Mouse (Mus musculus): ENCODE measurements around the gene Mdga1. TPM values are rescaled to one million over a fixed set of nuclear protein-coding genes. Genes with fewer than 3 reads are reported as not detected.

Gene Mdga1
- polyA plus RNA-seq, 2 experiments, result 4.8 to 13.2 TPM

DNA sequence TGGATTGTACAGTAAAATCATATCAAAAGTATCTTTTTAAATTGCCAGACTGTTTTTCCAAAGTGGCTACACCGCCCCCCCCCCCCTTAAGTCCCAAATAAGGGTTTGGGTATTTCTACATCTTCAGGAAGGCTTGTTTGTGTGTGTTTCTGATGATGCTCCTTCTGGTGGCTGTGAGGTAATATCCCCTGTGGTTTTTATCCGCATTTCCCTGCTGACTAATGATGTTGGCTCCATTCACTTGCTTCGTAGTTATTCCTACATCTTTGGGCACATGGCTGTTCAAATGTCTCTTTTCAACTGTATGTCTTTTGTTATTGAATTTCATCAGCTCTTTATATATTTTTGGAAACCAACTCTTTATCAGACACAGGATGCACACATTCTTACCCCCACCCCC is 20.2 kb upstream of the Mdga1 start:
- H3K4me1 ChIP-seq (ENCODE audit: control insufficient read depth, insufficient read depth, low read length), result no peaks in the 10 kb centered on the region
- no peaks in the 10 kb centered on the region for H3K9me3 ChIP-seq (ENCODE audit: control insufficient read depth, low read length)
- no peak overlapping the region for H3K9ac ChIP-seq (ENCODE audit: low read depth, low read length, severe bottlenecking)
- ATAC-seq (ENCODE audit: low FRiP score, low read depth), result no peak
- no peak overlapping the region for H3K4me3 ChIP-seq (replicated peaks; ENCODE audit: low read length)
- DNase-seq (ENCODE audit: low spot score), result no peak
- WGBS, result 92% methylated on average over 3 of the region's 3 CpGs
- H3K27ac ChIP-seq (replicated peaks; ENCODE audit: low read depth, low read length), result no peak overlapping the region
- H3K27me3 ChIP-seq (ENCODE audit: control insufficient read depth, insufficient read depth, low read length), result no peaks in the 10 kb centered on the region
- H3K36me3 ChIP-seq (ENCODE audit: control insufficient read depth, insufficient read depth, low read length), result no peaks in the 10 kb centered on the region
- no peak for TF ChIP-seq POLR2A (IDR thresholded peaks at IDR 0.05; ENCODE audit: borderline replicate concordance, extremely low read depth, insufficient read depth, insufficient read length)
- H3K4me2 ChIP-seq (replicated peaks; ENCODE audit: low read depth, low read length, severe bottlenecking), result no peak overlapping the region

DNA sequence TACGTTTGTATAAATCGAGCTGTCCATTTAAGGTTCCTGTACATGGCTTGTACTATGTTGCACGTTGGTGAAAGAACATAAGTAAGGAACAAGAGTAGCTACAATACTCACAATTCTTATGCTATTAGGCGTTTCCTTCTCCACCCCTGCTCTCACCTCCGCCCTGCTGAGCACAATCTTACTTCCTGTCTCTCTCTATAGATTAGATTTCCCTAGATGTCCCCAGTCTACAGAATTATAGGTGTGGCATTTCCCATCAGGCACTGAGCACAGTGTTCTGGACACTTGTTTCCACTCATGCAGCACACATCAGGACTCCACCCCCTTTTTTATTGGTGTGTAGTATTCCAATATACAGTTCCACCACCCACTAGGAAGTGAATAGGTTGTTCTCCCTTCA is 19.8 kb upstream of the Mdga1 start:
- H3K36me3 ChIP-seq (ENCODE audit: control insufficient read depth, insufficient read depth, low read length), result no peaks in the 10 kb centered on the region
- no peaks in the 10 kb centered on the region for H3K9me3 ChIP-seq (ENCODE audit: control insufficient read depth, low read length)
- no peak overlapping the region for H3K9ac ChIP-seq (ENCODE audit: low read depth, low read length, severe bottlenecking)
- H3K27me3 ChIP-seq (ENCODE audit: control insufficient read depth, insufficient read depth, low read length), result no peaks in the 10 kb centered on the region
- H3K27ac ChIP-seq (replicated peaks; ENCODE audit: low read depth, low read length), result no peak overlapping the region
- no peak for DNase-seq (ENCODE audit: low spot score)
- no peak for ATAC-seq (ENCODE audit: low FRiP score, low read depth)
- no peak overlapping the region for H3K4me2 ChIP-seq (replicated peaks; ENCODE audit: low read depth, low read length, severe bottlenecking)
- H3K4me3 ChIP-seq (replicated peaks; ENCODE audit: low read length), result no peak overlapping the region
- no peak for TF ChIP-seq POLR2A (IDR thresholded peaks at IDR 0.05; ENCODE audit: borderline replicate concordance, extremely low read depth, insufficient read depth, insufficient read length)
- no peaks in the 10 kb centered on the region for H3K4me1 ChIP-seq (ENCODE audit: control insufficient read depth, insufficient read depth, low read length)
- 82% methylated on average over 5 of the region's 5 CpGs for WGBS

DNA sequence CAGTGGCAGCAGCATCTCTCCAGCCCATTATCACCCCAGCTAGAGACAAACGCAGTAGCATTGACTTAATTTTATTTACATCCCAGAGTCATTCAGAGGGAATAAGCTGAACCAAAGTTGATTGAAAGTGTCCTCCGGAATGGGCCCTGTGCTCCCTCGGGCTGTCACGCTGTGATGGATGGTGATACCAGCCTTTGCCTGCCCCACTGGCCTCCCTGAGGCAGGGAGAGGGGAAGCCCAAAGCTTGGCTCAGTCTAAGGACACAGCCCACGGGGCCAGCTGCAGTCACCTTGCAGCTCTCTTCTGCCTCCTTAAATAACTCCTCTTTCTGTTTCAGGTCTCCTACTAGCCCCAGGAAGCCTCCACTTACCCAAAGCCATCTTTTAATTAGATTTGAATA is 18.3 kb upstream of the Mdga1 start:
- no peaks in the 10 kb centered on the region for H3K9me3 ChIP-seq (ENCODE audit: control insufficient read depth, low read length)
- no peak overlapping the region for H3K4me3 ChIP-seq (replicated peaks; ENCODE audit: low read length)
- no peaks in the 10 kb centered on the region for H3K36me3 ChIP-seq (ENCODE audit: control insufficient read depth, insufficient read depth, low read length)
- no peaks in the 10 kb centered on the region for H3K27me3 ChIP-seq (ENCODE audit: control insufficient read depth, insufficient read depth, low read length)
- no peak overlapping the region for H3K9ac ChIP-seq (ENCODE audit: low read depth, low read length, severe bottlenecking)
- 16% methylated on average over 5 of the region's 5 CpGs for WGBS
- TF ChIP-seq POLR2A (IDR thresholded peaks at IDR 0.05; ENCODE audit: borderline replicate concordance, extremely low read depth, insufficient read depth, insufficient read length), result no peak
- H3K4me1 ChIP-seq (ENCODE audit: control insufficient read depth, insufficient read depth, low read length), result no peaks in the 10 kb centered on the region
- DNase-seq (ENCODE audit: low spot score) (no peak), ATAC-seq (ENCODE audit: low FRiP score, low read depth) (no peak)
- no peak overlapping the region for H3K4me2 ChIP-seq (replicated peaks; ENCODE audit: low read depth, low read length, severe bottlenecking)
- H3K27ac ChIP-seq (replicated peaks; ENCODE audit: low read depth, low read length), result no peak overlapping the region

DNA sequence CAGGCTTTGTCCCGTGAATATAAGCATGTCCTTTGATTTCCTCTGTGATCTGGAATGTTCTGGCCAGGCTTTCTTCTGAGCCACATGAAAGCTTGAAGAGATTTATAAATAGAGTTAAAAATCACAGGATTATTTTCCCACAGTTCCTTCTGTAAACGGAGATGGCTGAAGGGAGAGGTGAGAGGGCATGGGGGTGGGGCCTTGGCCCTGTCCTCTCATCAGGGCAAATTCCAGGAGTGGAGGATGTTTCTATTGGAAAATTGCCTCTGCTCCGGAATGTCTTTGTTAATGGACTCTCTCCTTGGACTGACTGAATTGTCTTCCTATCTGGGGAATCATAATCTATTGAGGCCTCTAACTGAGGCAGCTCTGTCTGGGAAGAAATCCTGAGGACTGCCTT is 15.6 kb upstream of the Mdga1 start:
- WGBS, result 24% methylated on average over 3 of the region's 3 CpGs
- DNase-seq (ENCODE audit: low spot score), result no peak

DNA sequence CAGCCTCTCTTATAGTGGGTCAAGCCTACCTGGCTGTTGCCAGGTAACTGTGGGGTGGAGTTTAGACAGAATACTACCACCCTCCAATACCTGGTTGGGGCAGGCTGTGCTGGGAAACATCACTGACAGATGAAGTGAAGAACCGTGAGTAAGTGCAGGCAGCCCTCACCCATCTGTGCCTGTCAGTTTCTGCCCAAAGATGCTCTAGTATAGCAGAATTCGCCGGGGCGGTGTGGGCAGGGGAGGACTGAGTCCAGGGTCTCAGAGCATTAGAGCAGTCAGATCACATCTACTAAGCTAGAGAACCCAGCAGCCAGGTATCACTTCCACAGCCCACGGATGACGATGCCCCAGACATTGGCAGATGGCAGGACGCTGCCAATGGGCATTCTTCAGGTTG is 15.0 kb upstream of the Mdga1 start:
- 0 out of 2 replicates have a peak, but pooled peaks cover 4% of the 10 kb centered on the region for H3K9me3 ChIP-seq (ENCODE audit: control insufficient read depth, low read length)
- no peak overlapping the region for H3K9ac ChIP-seq (ENCODE audit: low read depth, low read length, severe bottlenecking)
- H3K36me3 ChIP-seq (ENCODE audit: control insufficient read depth, insufficient read depth, low read length), result no peaks in the 10 kb centered on the region
- H3K27ac ChIP-seq (replicated peaks; ENCODE audit: low read depth, low read length), result no peak overlapping the region
- no peak overlapping the region for H3K4me3 ChIP-seq (replicated peaks; ENCODE audit: low read length)
- 80% methylated on average over 7 of the region's 7 CpGs for WGBS
- no peaks in the 10 kb centered on the region for H3K27me3 ChIP-seq (ENCODE audit: control insufficient read depth, insufficient read depth, low read length)
- H3K4me1 ChIP-seq (ENCODE audit: control insufficient read depth, insufficient read depth, low read length), result no peaks in the 10 kb centered on the region
- DNase-seq (ENCODE audit: low spot score) (no peak), ATAC-seq (ENCODE audit: low FRiP score, low read depth) (no peak)
- H3K4me2 ChIP-seq (replicated peaks; ENCODE audit: low read depth, low read length, severe bottlenecking), result no peak overlapping the region
- TF ChIP-seq POLR2A (IDR thresholded peaks at IDR 0.05; ENCODE audit: borderline replicate concordance, extremely low read depth, insufficient read depth, insufficient read length), result no peak

More for the DNA sequence above, 15.6 kb upstream of the Mdga1 start:
- no peaks in the 10 kb centered on the region for H3K4me1 ChIP-seq (ENCODE audit: control insufficient read depth, insufficient read depth, low read length)
- no peaks in the 10 kb centered on the region for H3K27me3 ChIP-seq (ENCODE audit: control insufficient read depth, insufficient read depth, low read length)
- no peak for TF ChIP-seq POLR2A (IDR thresholded peaks at IDR 0.05; ENCODE audit: borderline replicate concordance, extremely low read depth, insufficient read depth, insufficient read length)
- H3K4me3 ChIP-seq (replicated peaks; ENCODE audit: low read length), result no peak overlapping the region
- no peak overlapping the region for H3K27ac ChIP-seq (replicated peaks; ENCODE audit: low read depth, low read length)
- no peak for ATAC-seq (ENCODE audit: low FRiP score, low read depth)
- H3K4me2 ChIP-seq (replicated peaks; ENCODE audit: low read depth, low read length, severe bottlenecking), result no peak overlapping the region
- no peaks in the 10 kb centered on the region for H3K36me3 ChIP-seq (ENCODE audit: control insufficient read depth, insufficient read depth, low read length)
- no peak overlapping the region for H3K9ac ChIP-seq (ENCODE audit: low read depth, low read length, severe bottlenecking)
- H3K9me3 ChIP-seq (ENCODE audit: control insufficient read depth, low read length), result 0 out of 2 replicates have a peak, but pooled peaks cover 4% of the 10 kb centered on the region

DNA sequence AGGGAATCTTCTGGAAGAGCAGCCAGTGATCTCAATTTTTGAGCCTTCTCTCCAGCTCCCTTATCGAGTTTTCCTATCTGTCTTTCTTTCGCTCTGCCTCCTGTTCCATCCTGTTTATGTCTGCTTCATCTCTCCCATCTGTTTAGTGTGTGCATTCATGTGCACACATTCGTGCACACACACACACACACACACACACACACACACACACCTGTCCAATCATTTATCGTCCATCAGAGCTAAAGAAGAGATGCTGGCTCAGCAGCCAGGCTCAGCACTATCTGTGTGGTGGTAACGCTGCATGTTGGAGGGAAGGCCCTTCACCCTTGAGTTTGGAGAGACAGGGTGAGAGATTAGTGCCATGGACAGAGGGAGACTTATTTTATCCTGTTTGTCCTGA is 13.3 kb upstream of the Mdga1 start:
- H3K27ac ChIP-seq (replicated peaks; ENCODE audit: low read depth, low read length), result no peak overlapping the region
- WGBS, result 89% methylated on average over 5 of the region's 5 CpGs
- H3K9me3 ChIP-seq (ENCODE audit: control insufficient read depth, low read length), result 0 out of 2 replicates have a peak, but pooled peaks cover 4% of the 10 kb centered on the region
- no peak for DNase-seq (ENCODE audit: low spot score)
- H3K4me2 ChIP-seq (replicated peaks; ENCODE audit: low read depth, low read length, severe bottlenecking), result no peak overlapping the region
- no peaks in the 10 kb centered on the region for H3K4me1 ChIP-seq (ENCODE audit: control insufficient read depth, insufficient read depth, low read length)
- H3K4me3 ChIP-seq (replicated peaks; ENCODE audit: low read length), result no peak overlapping the region
- no peak for TF ChIP-seq POLR2A (IDR thresholded peaks at IDR 0.05; ENCODE audit: borderline replicate concordance, extremely low read depth, insufficient read depth, insufficient read length)
- H3K27me3 ChIP-seq (ENCODE audit: control insufficient read depth, insufficient read depth, low read length), result no peaks in the 10 kb centered on the region
- H3K9ac ChIP-seq (ENCODE audit: low read depth, low read length, severe bottlenecking), result no peak overlapping the region
- ATAC-seq (ENCODE audit: low FRiP score, low read depth), result no peak
- no peaks in the 10 kb centered on the region for H3K36me3 ChIP-seq (ENCODE audit: control insufficient read depth, insufficient read depth, low read length)

Data from limb, embryonic 14.5 days (tissue).